Mouse (Mus musculus): ENCODE results near the gene Tns3. TPM values are rescaled to one million over a fixed set of nuclear protein-coding genes. Genes with fewer than 3 reads are reported as not detected.

Tns3 gene
- polyA plus RNA-seq, 1 experiment from 2014 or later = 11.0 TPM

- Histone ChIP-seq H3K36me3 (ENCODE audit: control insufficient read depth, insufficient read depth, low read length) (no peaks in the 10 kb centered on the region), H3K9me3 (replicated peaks; ENCODE audit: control insufficient read depth, low read length) (no peaks in the 10 kb centered on the region), H3K4me1 (ENCODE audit: control insufficient read depth, insufficient read depth, low read length) (peaks cover 31% of the 10 kb centered on the region), H3K27me3 (ENCODE audit: control insufficient read depth, insufficient read depth, low read length) (no peaks in the 10 kb centered on the region), H3K4me3 (ENCODE audit: low read depth, low read length) (no peak overlapping the region), H3K9ac (ENCODE audit: low read depth, low read length) (no peak overlapping the region), H3K4me2 (no peak overlapping the region), H3K27ac (ENCODE audit: low read depth, low read length) (no peak overlapping the region)
- whole genome bisulfite sequencing (ENCODE audit: insufficient replicate concordance) = 44% methylated on average over 2 of the region's 2 CpGs
- no peak for ATAC-seq (replicated peaks; ENCODE audit: insufficient number of reproducible peaks, low FRiP score, low TSS enrichment)
Observed at GRCm38 (mm10) chr11:8463866-8464265, 200.5 kb downstream of the Tns3 start.

GRCm38 (mm10) chr11:8462827-8463405 is 201.4 kb downstream of the Tns3 start:
- peaks cover 37% of the 10 kb centered on the region for H3K4me1 ChIP-seq (ENCODE audit: control insufficient read depth, insufficient read depth, low read length)

DNA sequence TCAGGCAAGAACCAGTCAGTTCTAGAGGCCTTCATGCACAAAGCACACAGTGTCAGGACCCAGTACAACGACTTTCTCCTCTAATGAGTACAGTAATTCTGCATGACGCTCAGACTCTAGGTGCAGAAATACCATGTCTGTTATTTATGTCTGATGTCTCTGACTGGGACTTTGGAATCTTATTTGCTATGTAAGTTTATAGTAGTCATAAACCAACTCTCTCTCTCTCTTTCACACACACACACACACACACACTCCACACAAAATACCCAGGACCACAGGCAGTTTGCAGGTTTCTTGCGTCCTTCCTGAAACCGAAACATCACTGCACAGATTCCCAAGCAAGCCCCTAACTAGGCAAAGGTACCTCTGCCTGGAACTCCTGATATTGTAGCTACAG is 203.5 kb downstream of the Tns3 start:
- H3K36me3 ChIP-seq (ENCODE audit: control insufficient read depth, insufficient read depth, low read length) = no peaks in the 10 kb centered on the region
- H3K4me2 ChIP-seq = no peak overlapping the region
- ATAC-seq (replicated peaks; ENCODE audit: insufficient number of reproducible peaks, low FRiP score, low TSS enrichment) = no peak
- peaks cover 44% of the 10 kb centered on the region for H3K4me1 ChIP-seq (ENCODE audit: control insufficient read depth, insufficient read depth, low read length)
- WGBS (ENCODE audit: insufficient replicate concordance) = 85% methylated on average over 4 of the region's 4 CpGs
- H3K27ac ChIP-seq (ENCODE audit: low read depth, low read length) = no peak overlapping the region
- H3K9me3 ChIP-seq (replicated peaks; ENCODE audit: control insufficient read depth, low read length) = no peaks in the 10 kb centered on the region
- H3K4me3 ChIP-seq (ENCODE audit: low read depth, low read length) = no peak overlapping the region
- H3K9ac ChIP-seq (ENCODE audit: low read depth, low read length) = no peak overlapping the region
- no peaks in the 10 kb centered on the region for H3K27me3 ChIP-seq (ENCODE audit: control insufficient read depth, insufficient read depth, low read length)

More at GRCm38 (mm10) chr11:8462827-8463405, 201.4 kb downstream of the Tns3 start:
- H3K36me3 ChIP-seq (ENCODE audit: control insufficient read depth, insufficient read depth, low read length) = no peaks in the 10 kb centered on the region
- no peak for ATAC-seq (replicated peaks; ENCODE audit: insufficient number of reproducible peaks, low FRiP score, low TSS enrichment)
- H3K4me2 ChIP-seq = no peak overlapping the region
- no peak overlapping the region for H3K4me3 ChIP-seq (ENCODE audit: low read depth, low read length)
- no peaks in the 10 kb centered on the region for H3K27me3 ChIP-seq (ENCODE audit: control insufficient read depth, insufficient read depth, low read length)
- H3K27ac ChIP-seq (ENCODE audit: low read depth, low read length) = no peak overlapping the region
- 91% methylated on average over 3 of the region's 3 CpGs for WGBS (ENCODE audit: insufficient replicate concordance)
- H3K9me3 ChIP-seq (replicated peaks; ENCODE audit: control insufficient read depth, low read length) = no peaks in the 10 kb centered on the region
- no peak overlapping the region for H3K9ac ChIP-seq (ENCODE audit: low read depth, low read length)

DNA sequence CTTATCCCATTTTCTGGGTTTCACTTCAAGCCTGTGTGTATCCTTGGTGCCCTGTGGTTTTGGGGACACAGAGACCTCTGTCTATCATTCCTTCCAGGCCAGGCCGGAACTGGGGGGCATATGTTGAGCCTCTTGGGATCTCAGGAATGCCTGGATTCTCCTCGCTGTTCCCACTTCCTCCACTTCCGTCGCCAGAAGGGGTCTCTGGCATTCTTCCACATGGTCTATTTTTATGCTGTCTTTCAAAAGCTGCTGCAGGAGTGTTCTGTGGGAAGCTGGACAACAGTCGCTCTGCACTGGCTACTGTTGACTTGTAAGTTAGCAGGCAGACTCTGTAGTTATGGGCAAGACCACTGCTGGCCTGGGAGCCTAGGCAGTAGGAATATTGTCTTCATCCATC is 206.4 kb downstream of the Tns3 start:
- no peaks in the 10 kb centered on the region for H3K36me3 ChIP-seq (ENCODE audit: control insufficient read depth, insufficient read depth, low read length)

GRCm38 (mm10) chr11:8456586-8457285 is 207.6 kb downstream of the Tns3 start:
- H3K9ac ChIP-seq (ENCODE audit: low read depth, low read length) = no peak overlapping the region
- H3K27me3 ChIP-seq (ENCODE audit: control insufficient read depth, insufficient read depth, low read length) = no peaks in the 10 kb centered on the region
- H3K4me3 ChIP-seq (ENCODE audit: low read depth, low read length) = no peak overlapping the region
- WGBS (ENCODE audit: insufficient replicate concordance) = 45% methylated on average over 9 of the region's 9 CpGs
- no peaks in the 10 kb centered on the region for H3K36me3 ChIP-seq (ENCODE audit: control insufficient read depth, insufficient read depth, low read length)
- H3K9me3 ChIP-seq (replicated peaks; ENCODE audit: control insufficient read depth, low read length) = no peaks in the 10 kb centered on the region
- H3K4me1 ChIP-seq (ENCODE audit: control insufficient read depth, insufficient read depth, low read length) = peaks cover 40% of the 10 kb centered on the region
- H3K27ac ChIP-seq (ENCODE audit: low read depth, low read length) = peak overlapping the region; percentile 62
- no peak overlapping the region for H3K4me2 ChIP-seq
- no peak for ATAC-seq (replicated peaks; ENCODE audit: insufficient number of reproducible peaks, low FRiP score, low TSS enrichment)

More for the DNA sequence above, 206.4 kb downstream of the Tns3 start:
- Histone ChIP-seq H3K9me3 (replicated peaks; ENCODE audit: control insufficient read depth, low read length) (no peaks in the 10 kb centered on the region), H3K27me3 (ENCODE audit: control insufficient read depth, insufficient read depth, low read length) (no peaks in the 10 kb centered on the region), H3K4me2 (peak overlapping the region; percentile 12), H3K4me1 (ENCODE audit: control insufficient read depth, insufficient read depth, low read length) (peaks cover 40% of the 10 kb centered on the region), H3K4me3 (ENCODE audit: low read depth, low read length) (no peak overlapping the region), H3K27ac (ENCODE audit: low read depth, low read length) (peak overlapping the region; percentile 42), H3K9ac (ENCODE audit: low read depth, low read length) (0 out of 2 replicates have a peak overlapping the region, but pooled peaks have one; percentile 47)
- peak; percentile 32; the same call in 1 of the 2 replicates for ATAC-seq (replicated peaks; ENCODE audit: insufficient number of reproducible peaks, low FRiP score, low TSS enrichment)
- WGBS (ENCODE audit: insufficient replicate concordance) = 12% methylated on average over 5 of the region's 5 CpGs

GRCm38 (mm10) chr11:8455650-8456049 is 208.7 kb downstream of the Tns3 start:
- WGBS (ENCODE audit: insufficient replicate concordance) = 87% methylated on average over 6 of the region's 6 CpGs
- Histone ChIP-seq H3K9me3 (replicated peaks; ENCODE audit: control insufficient read depth, low read length) (no peaks in the 10 kb centered on the region), H3K36me3 (ENCODE audit: control insufficient read depth, insufficient read depth, low read length) (0 out of 2 replicates have a peak, but pooled peaks cover 4% of the 10 kb centered on the region), H3K27me3 (ENCODE audit: control insufficient read depth, insufficient read depth, low read length) (no peaks in the 10 kb centered on the region), H3K9ac (ENCODE audit: low read depth, low read length) (no peak overlapping the region), H3K4me1 (ENCODE audit: control insufficient read depth, insufficient read depth, low read length) (peaks cover 40% of the 10 kb centered on the region), H3K4me3 (ENCODE audit: low read depth, low read length) (no peak overlapping the region), H3K4me2 (no peak overlapping the region), H3K27ac (ENCODE audit: low read depth, low read length) (peak overlapping the region; percentile 62; the same call in 1 of the 2 replicates)
- no peak for ATAC-seq (replicated peaks; ENCODE audit: insufficient number of reproducible peaks, low FRiP score, low TSS enrichment)

DNA sequence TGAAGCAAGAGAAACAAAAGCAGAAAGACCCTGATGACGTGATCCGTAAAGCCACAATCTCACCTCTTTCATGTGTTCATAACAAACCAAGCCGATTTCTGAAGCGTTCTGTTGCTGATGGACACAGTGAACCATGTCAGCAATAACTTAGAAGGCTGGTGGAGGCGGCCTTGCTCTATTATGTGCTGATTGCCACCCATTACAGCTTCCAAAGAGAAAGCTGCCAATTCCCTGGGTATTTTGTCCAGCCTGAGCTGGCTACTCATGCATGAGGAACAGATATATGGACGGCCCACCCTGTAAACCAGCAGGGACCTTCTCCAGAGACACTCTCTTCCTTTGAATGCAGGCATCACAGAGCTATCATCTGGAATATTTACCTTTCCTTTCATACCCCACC is 211.1 kb downstream of the Tns3 start:
- Histone ChIP-seq H3K4me1 (ENCODE audit: control insufficient read depth, insufficient read depth, low read length) (peaks cover 26% of the 10 kb centered on the region), H3K9ac (ENCODE audit: low read depth, low read length) (no peak overlapping the region), H3K9me3 (replicated peaks; ENCODE audit: control insufficient read depth, low read length) (no peaks in the 10 kb centered on the region), H3K36me3 (ENCODE audit: control insufficient read depth, insufficient read depth, low read length) (peaks cover 4% of the 10 kb centered on the region; the same call in 1 of the 2 replicates), H3K27me3 (ENCODE audit: control insufficient read depth, insufficient read depth, low read length) (no peaks in the 10 kb centered on the region), H3K27ac (ENCODE audit: low read depth, low read length) (no peak overlapping the region), H3K4me3 (ENCODE audit: low read depth, low read length) (no peak overlapping the region), H3K4me2 (no peak overlapping the region)
- WGBS (ENCODE audit: insufficient replicate concordance) = 88% methylated on average over 6 of the region's 6 CpGs
- no peak for ATAC-seq (replicated peaks; ENCODE audit: insufficient number of reproducible peaks, low FRiP score, low TSS enrichment)

- peaks cover 4% of the 10 kb centered on the region; the same call in 1 of the 2 replicates for H3K36me3 ChIP-seq (ENCODE audit: control insufficient read depth, insufficient read depth, low read length)
- no peaks in the 10 kb centered on the region for H3K27me3 ChIP-seq (ENCODE audit: control insufficient read depth, insufficient read depth, low read length)
- no peak overlapping the region for H3K9ac ChIP-seq (ENCODE audit: low read depth, low read length)
- no peak overlapping the region for H3K4me3 ChIP-seq (ENCODE audit: low read depth, low read length)
- ATAC-seq (replicated peaks; ENCODE audit: insufficient number of reproducible peaks, low FRiP score, low TSS enrichment) = no peak
- no peaks in the 10 kb centered on the region for H3K9me3 ChIP-seq (replicated peaks; ENCODE audit: control insufficient read depth, low read length)
- no peak overlapping the region for H3K27ac ChIP-seq (ENCODE audit: low read depth, low read length)
- H3K4me2 ChIP-seq = no peak overlapping the region
- H3K4me1 ChIP-seq (ENCODE audit: control insufficient read depth, insufficient read depth, low read length) = peaks cover 14% of the 10 kb centered on the region
- WGBS (ENCODE audit: insufficient replicate concordance) = 84% methylated on average over 6 of the region's 6 CpGs
Observed at GRCm38 (mm10) chr11:8451597-8452201, 212.6 kb downstream of the Tns3 start.

All from heart, embryonic 11.5 days (tissue).